Mouse (Mus musculus) gastrocnemius, postnatal 14 days (tissue): ENCODE results near the gene E330021D16Rik. TPM values are rescaled to one million over a fixed set of nuclear protein-coding genes. Genes with fewer than 3 reads are reported as not detected.
"Not testable (repeated sequence)": the region's sequence is repeated elsewhere in the genome, so short reads cannot be mapped to it uniquely, and the experiment has no call there.

ENCODE experiments used
- DNase-seq: peaks from one replicate; pipeline ENCODE4 v3.0.0; 2021; ENCODE audit warnings: mixed read lengths
- intact Hi-C: fragments of 180-260 bp; cut with DNase I; formaldehyde crosslinking; loops from one replicate; pipeline ENCODE4 v1.15.1; 2025; ENCODE audit warnings: low total_unique reads
- long read RNA-seq, 2 experiments: library from polyadenylated mRNA; stranded (forward); transcript quantifications; one replicate each; pipeline ENCODE4 v2.0.0; 2021
- total RNA-seq, 2 experiments: library from RNA; stranded (reverse); gene quantifications; 2 replicates each; pipeline ENCODE4 v1.2.3; 2021

E330021D16Rik gene
- total RNA-seq, result not detected
- long read RNA-seq, experiment 1, result 0 reads
- long read RNA-seq, experiment 2, result 0 reads

GRCm38 (mm10) chr6:136415133-136415775 is at the start of gene E330021D16Rik:
TSS of gene E330021D16Rik (minus strand) at chr6:136415569.
- intact Hi-C loops, result no loop called here
- no peak for DNase-seq

DNA sequence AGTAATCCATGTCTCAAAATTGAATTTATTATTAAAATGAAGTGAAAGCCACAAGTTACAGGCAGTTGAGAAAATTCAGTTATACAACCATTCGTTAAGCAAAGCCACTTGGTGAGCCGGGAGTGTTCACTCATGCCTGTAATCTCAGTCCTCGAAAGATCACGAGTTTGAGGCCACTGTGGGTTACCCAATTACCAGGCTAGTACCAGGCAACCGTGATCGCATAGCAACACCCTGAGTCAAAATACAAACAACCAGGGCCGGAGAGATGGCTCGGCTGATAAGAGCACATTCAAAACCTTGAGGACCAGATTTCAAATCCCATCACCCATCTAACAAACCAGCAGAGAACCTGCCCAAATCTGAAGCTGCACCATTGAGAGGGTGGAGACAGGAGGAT is 49.7 kb upstream of the E330021D16Rik start:
- DNase-seq, result no peak
- intact Hi-C loops, result loop anchor here (10.0 kb wide), 1 partner anchor 100 kb away; no protein-coding TSS in a partner anchor

DNA sequence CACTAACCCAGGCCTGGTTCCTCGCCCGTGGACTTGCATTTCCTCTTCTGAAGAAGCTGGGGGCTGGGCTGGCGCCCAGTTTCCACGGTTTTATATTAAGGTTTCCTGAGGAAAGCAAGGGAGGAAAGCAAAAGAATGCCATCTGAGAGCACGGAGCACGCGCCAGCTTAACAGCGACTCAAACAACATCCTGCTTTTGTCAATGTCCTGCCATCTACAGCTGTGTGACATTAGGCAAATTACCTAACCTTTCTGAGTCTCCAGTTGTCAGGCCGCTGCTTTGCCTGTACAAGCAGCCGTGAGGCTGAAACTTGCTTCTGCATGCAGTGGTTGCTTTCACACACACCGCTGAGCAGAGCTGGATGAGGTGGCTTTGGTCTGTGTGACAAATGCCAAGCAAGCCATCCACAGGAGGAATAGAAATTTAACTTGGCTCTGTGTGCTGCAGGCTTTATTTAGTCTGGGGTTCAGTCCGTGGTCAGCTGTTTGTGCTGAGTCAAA is 48.8 kb upstream of the E330021D16Rik start:
- peak; percentile 20 for DNase-seq
- intact Hi-C loops, result loop anchor here (5.0 to 10.0 kb wide), 2 partner anchors 42 to 101 kb away; no protein-coding TSS in a partner anchor

GRCm38 (mm10) chr6:136463491-136463890 is 48.1 kb upstream of the E330021D16Rik start:
- DNase-seq, result no peak
- intact Hi-C loops, result loop anchor here (5.0 to 10.0 kb wide), 2 partner anchors 41 to 101 kb away; no protein-coding TSS in a partner anchor

- intact Hi-C loops, result no loop called here
- no peak for DNase-seq
Measured at GRCm38 (mm10) chr6:136459156-136459555, 43.8 kb upstream of the E330021D16Rik start.

- no peak for DNase-seq
- intact Hi-C loops, result no loop called here
Measured at GRCm38 (mm10) chr6:136456302-136456701, 40.9 kb upstream of the E330021D16Rik start.

DNA sequence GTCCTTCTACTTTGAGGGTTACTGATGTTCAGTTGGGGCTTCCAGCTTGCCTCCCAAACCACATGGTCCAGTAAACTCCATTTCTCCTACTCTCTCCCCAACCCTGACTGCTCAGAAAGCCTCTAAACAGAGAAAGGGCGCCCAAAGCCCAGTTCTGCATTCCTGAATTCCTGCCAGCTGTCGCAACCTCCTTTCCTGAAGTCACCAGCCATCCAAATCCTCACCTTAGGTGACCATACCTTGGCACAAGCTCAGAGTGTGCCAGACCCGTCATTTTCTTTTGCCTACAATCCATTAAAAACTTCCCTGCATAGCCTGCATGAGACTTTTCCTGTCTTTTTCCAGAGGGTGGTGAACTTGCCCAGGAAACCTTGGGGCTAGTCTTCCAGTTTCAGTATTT is 40.3 kb upstream of the E330021D16Rik start:
- DNase-seq, result no peak
- intact Hi-C loops, result no loop called here

- DNase-seq, result no peak
- intact Hi-C loops, result no loop called here
Measured at GRCm38 (mm10) chr6:136452623-136453022, 37.3 kb upstream of the E330021D16Rik start.

- intact Hi-C loops, result no loop called here
- DNase-seq, result no peak
Measured at GRCm38 (mm10) chr6:136450863-136451262, 35.5 kb upstream of the E330021D16Rik start.

DNA sequence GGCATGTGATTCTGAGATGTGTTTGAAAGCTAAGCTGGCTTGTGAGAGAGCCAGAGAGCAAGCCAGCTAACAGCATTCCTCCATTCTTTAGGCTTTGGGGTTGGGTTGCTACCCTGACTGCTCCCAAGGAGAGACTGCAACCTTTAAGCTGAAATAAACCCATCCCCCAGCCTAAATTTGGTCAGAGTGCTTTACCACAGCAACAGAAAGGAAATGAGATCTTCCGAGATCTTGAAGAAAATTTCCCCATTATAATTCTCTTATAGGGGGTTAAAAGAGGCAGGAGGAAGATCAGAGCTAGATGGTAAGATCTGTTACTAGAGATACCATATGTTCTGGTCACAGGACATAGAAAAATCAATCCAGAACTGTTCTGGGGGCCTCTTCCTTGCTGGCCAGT is 34.6 kb upstream of the E330021D16Rik start:
- intact Hi-C loops, result no loop called here
- DNase-seq, result no peak

DNA sequence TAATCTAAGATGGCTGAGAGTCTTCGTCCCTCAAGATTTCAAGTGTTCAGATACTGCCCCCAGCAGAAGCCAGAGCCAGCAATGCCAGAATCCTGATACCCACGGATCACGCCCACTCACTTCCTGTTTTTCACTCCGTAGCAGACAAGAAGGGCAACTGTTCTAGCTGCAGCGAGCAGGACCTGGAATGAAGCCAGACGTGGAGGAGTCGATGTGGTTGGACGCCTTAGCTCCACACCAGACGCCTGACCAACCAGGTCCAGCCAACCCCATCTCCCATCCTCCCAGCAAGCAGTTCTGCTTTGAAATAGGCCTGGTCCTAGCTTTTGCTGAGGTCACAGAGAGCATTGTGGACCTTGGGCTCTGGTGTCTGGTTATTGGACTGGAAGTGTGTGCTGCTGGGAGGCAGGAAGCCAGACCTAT is 33.9 kb upstream of the E330021D16Rik start:
- peak; percentile 42 for DNase-seq
- intact Hi-C loops, result no loop called here

DNA sequence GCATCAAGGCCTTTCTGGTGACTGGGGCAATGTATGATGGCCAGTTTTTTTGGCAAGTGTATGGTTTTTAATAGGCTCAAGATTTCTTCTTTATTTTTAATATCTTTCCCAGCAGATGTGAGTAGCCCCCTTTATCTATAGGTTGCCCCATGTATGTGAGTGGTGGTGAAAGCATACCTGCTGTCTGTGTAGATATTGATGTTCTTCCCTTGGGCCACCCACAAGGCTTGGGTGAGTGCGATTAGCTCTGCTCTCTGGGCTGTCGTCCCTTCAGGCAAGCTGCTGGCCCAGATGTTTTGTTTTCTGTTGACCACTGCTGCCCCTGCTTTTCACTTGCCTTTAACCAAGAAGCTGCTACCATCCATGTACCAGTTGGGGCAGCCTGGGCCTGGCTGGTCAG is 23.8 kb upstream of the E330021D16Rik start:
- DNase-seq, intact Hi-C loops: not testable (repeated sequence)

- intact Hi-C loops, DNase-seq: not testable (repeated sequence)
Measured at GRCm38 (mm10) chr6:136436151-136436550, 20.8 kb upstream of the E330021D16Rik start.

DNA sequence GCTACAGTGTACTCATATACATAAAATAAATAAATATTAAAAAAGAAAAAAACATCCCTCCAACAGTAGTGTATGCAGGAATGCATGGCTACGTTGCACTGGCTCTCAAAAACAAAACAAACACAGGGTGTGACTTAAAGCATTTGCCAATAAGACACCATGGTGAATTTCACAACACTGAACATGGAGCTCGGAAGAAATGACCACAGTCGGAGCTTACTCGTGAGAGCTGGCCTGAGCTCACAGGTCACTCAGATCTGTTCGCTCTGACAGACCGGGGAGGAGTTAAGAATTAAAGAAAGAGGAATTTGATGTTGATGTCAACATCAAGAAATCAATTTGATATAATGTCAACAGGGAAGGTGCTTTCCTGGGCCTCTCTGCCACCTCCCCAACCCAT is 18.2 kb upstream of the E330021D16Rik start:
- intact Hi-C loops, result no loop called here
- DNase-seq, result no peak

DNA sequence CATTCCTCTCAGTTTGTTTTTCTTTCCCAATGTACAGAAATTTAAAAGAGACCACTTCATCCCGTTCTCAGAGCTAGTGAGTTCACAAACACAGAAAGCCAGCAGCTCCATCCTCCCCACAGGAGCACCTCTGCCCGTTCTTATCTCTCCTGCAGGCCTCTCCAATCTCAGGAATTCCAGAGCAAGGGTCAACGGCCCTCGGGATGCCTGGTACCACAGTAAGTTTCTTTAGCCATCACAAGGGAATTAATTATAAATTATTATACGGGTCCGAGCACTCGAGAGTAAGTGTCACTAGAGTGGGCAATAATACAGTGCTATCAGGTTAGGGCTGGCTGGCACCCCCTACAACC is 16.5 kb upstream of the E330021D16Rik start:
- DNase-seq, result no peak
- intact Hi-C loops, result no loop called here

- intact Hi-C loops, result no loop called here
- no peak for DNase-seq
Measured at GRCm38 (mm10) chr6:136431169-136431895, 16.0 kb upstream of the E330021D16Rik start.

DNA sequence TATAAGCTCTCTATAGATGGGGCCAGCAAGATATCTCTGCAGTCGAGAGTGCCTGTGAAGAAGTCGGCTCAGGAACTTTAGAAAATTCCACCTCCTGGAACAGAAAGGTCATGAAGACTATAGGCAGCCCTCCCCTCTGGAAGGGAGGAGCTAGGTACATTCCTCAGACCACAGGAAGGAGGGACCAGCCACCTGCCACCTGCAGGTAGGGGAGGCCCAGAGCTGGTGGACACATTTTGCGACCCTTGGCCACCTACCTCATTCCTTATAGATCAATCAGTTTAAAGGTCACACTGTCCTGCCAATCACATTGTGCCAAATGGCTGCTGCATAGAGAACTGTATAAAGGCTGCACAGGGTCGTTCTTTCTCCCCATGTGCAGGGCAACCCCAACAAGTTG is 14.1 kb upstream of the E330021D16Rik start:
- no peak for DNase-seq
- intact Hi-C loops, result loop anchor here (10.0 kb wide), 2 partner anchors 85 to 125 kb away; no protein-coding TSS in a partner anchor

DNA sequence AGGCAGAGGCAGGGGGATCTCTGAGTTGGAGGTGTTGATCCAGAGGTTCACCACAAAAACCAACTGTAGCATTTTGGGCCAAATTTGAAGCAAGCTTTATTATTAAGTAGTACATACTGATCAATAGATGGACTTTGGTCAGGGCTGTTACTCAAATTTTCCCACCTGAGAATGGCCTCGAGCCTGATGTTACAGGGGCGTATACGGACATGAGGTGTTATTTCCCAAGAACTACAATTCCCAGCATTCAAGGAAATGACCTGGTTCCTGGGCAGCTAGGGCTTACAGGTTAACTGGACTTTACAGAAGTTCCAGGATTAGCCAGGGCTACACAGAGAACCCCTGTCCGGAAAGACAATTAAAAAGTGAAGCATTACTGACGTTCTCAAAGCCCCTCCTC is 13.0 kb upstream of the E330021D16Rik start:
- intact Hi-C loops, result loop anchor here (10.0 kb wide), 2 partner anchors 86 to 126 kb away; no protein-coding TSS in a partner anchor
- DNase-seq, result no peak

DNA sequence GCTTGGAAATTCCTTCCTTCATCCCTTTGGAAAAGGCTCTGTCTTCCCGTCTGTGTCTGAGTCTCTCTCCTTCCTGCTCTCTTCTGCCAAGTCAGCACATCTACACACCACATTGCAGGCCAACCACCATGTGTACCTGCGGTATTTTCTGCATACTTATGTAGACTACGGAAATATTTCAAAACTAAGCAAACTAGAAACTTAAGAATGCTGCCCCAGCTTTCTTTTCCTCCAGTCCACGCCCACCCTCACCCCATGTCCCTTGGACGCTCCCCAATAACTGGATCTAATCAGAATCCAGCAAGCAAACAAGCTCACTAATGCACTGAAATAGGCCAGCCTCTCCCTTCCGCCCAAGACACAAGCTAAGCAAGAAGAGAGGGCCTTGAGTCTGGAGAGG is 11.9 kb upstream of the E330021D16Rik start:
- intact Hi-C loops, result loop anchor here (10.0 kb wide), 2 partner anchors 88 to 128 kb away; no protein-coding TSS in a partner anchor
- no peak for DNase-seq

DNA sequence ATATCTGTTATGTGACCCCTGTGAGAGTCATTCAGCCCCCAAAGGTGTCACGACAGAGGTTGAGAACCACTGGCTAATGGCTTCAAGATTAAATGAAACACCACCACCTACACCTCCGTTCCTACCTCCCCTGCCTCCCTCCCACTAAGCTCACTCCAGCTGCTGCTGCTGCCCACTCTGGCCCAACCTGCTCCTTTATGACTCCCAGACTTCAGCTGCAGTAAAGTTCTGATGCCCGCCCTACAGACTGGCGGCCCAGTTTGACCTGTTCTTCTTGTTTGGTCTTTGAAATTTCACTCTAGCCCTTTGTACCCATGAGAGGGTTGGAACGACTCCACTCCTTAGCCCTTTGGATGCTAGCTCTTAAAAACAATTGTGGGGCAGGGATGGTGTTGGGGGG is 10.6 kb upstream of the E330021D16Rik start:
- intact Hi-C loops, result loop anchor here (10.0 kb wide), 2 partner anchors 89 to 129 kb away; no protein-coding TSS in a partner anchor
- no peak for DNase-seq
